Mouse (Mus musculus): ENCODE measurements around the gene Mcur1. TPM values are rescaled to one million over a fixed set of nuclear protein-coding genes. Genes with fewer than 3 reads are reported as not detected.

Mcur1 gene
- polyA plus RNA-seq (2014; fragmentation: Illumina TruSeq; extraction: RNeasy Lipid Tissue Mini Kit (QIAGEN cat#74804); ENCODE audit: low read depth, low replicate concordance), result 2.2 TPM

DNA sequence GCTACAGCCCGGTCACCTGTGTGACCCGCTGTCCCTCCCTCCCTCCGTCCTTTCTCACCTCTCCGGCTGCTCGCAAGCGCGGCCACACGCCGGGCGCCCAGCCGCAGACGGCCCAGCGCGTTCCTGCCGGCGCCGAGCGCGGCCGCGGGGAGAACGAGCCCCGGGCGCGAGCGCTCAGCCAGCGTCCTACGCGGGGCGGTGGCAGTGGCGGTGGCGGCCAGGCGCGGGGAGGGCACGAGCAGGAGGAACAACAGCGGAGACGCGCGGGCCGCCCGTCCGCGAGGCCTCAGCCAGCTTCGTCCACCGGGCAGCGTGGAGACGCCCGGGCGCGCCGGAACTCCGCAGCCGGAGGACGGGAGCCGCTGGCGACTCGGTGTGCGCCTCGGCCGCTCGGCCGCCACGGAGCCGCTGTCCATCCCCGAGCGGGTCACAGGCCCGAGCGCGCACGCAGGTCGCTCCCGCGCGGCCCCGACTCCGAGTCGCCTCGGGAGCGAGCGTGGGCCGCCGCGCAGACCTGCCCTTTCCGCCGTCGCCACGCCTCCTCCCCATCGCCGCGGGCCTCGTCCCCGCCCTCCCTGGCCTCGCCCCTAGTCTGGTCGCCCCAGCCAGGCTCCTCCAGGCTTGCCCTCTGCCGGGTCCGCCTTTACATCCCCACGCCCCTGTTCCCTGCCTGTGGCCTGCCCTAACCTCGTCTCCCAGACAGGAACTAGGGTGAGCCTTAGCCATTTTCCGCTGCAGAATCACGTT is at the start of gene Mcur1:
Gene Mcur1 (minus strand): TSS at position 481 of the 747 bp plus-strand sequence.

Other genes with a start within 250 kb of the Mcur1 start
- gene Sirt5, start 194.7 kb downstream of the Mcur1 start, polyA plus RNA-seq (2014; fragmentation: Illumina TruSeq; extraction: RNeasy Lipid Tissue Mini Kit (QIAGEN cat#74804); ENCODE audit: low read depth, low replicate concordance), result 2.1 TPM
- 62.4 TPM for gene Nol7, start 161.8 kb downstream of the Mcur1 start, polyA plus RNA-seq (2014; fragmentation: Illumina TruSeq; extraction: RNeasy Lipid Tissue Mini Kit (QIAGEN cat#74804); ENCODE audit: low read depth, low replicate concordance)
- 700 TPM for gene Ranbp9, start 78.9 kb downstream of the Mcur1 start, polyA plus RNA-seq (2014; fragmentation: Illumina TruSeq; extraction: RNeasy Lipid Tissue Mini Kit (QIAGEN cat#74804); ENCODE audit: low read depth, low replicate concordance)
- 1.3 TPM for gene Rnf182, start 55.5 kb upstream of the Mcur1 start, polyA plus RNA-seq (2014; fragmentation: Illumina TruSeq; extraction: RNeasy Lipid Tissue Mini Kit (QIAGEN cat#74804); ENCODE audit: low read depth, low replicate concordance)
- 0.45 TPM for gene Cd83, start 224.6 kb upstream of the Mcur1 start, polyA plus RNA-seq (2014; fragmentation: Illumina TruSeq; extraction: RNeasy Lipid Tissue Mini Kit (QIAGEN cat#74804); ENCODE audit: low read depth, low replicate concordance)

All from testis, adult 10 weeks (tissue).